Mouse (Mus musculus): ENCODE results near the gene Cpsf2.
"Not testable (repeated sequence)": the region's sequence is repeated elsewhere in the genome, so short reads cannot be mapped to it uniquely, and the experiment has no call there.

DNA sequence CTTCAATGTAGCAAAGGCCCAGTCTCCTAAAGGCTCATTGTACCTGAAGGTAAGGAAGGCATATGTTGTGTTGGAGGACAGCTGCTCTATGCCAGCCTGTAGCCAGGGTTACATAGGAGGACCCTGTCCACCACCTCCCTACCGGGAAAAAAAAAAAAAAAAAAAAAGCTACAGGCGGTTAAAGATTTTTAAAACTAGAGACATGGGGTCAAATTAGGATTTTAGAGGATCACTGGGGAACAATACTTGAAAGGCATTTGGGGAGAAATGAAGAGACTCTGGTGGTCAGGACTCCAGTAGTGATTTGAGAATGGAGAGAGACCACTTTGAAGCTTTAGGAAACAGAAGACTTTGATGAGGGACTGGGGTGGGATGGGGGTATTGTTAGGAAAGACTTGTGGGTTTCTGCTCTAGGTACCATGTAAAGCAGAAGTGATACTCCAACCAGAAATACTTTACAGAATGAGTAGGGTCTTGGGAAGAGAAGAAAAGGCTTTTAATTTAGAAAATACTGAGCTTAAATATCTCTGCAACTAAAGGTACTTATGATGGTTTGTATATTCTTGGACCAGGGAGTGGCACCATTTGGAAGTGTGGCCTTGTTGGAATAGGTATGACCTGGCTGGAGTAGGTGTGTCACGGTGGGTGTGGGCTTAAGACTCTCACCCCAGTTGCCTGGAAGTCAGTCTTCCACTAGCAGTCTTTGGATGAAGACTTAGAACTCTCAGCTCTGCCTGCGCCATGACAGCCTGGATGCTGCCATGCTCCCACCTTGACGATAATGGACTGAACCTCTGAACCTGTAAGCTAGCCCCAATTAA lies 16.6 kb upstream of the Cpsf2 start:
- not testable (repeated sequence) for TF ChIP-seq EP300, POLR2A (IDR thresholded peaks at IDR 0.05; ENCODE audit: insufficient read depth, low read depth, low read length)

All from heart, adult 2 months (tissue).